In genomic region chr6:112728760-112729422, GRCm38 (mm10) we compare ENCODE assay signal across 8 mouse cellular contexts. TPM values are rescaled to one million over a fixed set of nuclear protein-coding genes. Genes with fewer than 3 reads are reported as not detected.
A peak's percentile ranks its signal among the peaks of the same experiment; 100 is the strongest.
DNase-seq lines count a peak whose midpoint lies in the region; ATAC-seq and TF ChIP-seq lines count a peak whose summit lies in the region.

No protein-coding gene starts in this region.

- H3K27ac ChIP-seq in forebrain, embryonic 13.5 days: peak overlapping the region; percentile 61
- peak overlapping the region; percentile 34; the same call in 1 of the 2 replicates for H3K27ac ChIP-seq in heart, postnatal 0 days (ENCODE audit: low read depth)
- H3K27ac ChIP-seq in liver, embryonic 13.5 days: no peak overlapping the region
- H3K27ac ChIP-seq in cerebellum, adult 2 months (ENCODE audit: insufficient read depth, low read length): no peak overlapping the region

- 0 out of 2 replicates have a peak overlapping the region, but pooled peaks have one; percentile 13 for H3K4me3 ChIP-seq in forebrain, embryonic 13.5 days
- peak overlapping the region; percentile 43 for H3K4me3 ChIP-seq in heart, postnatal 0 days (ENCODE audit: low read depth, low read length)
- H3K4me3 ChIP-seq in liver, embryonic 13.5 days (replicated peaks): no peak overlapping the region; the same call in 1 of the 2 replicates
- H3K4me3 ChIP-seq in myocyte: no peak overlapping the region
- no peak overlapping the region for H3K4me3 ChIP-seq in cerebellum, adult 2 months (replicated peaks; ENCODE audit: insufficient read depth, low read depth, low read length)

- TF ChIP-seq CTCF in heart, postnatal 0 days (IDR thresholded peaks at IDR 0.05; ENCODE audit: low read depth): no peak
- TF ChIP-seq CTCF in cerebellum, adult 2 months (IDR thresholded peaks at IDR 0.05; ENCODE audit: borderline replicate concordance, insufficient read depth, low read depth, low read length): no peak

- no peaks in the 10 kb centered on the region for H3K79me2 ChIP-seq in myocyte (ENCODE audit: control insufficient read depth, insufficient read depth)

- TF ChIP-seq POLR2A in myocyte (IDR thresholded peaks at IDR 0.05; ENCODE audit: insufficient read length, low read depth): no peak
- TF ChIP-seq POLR2A in cerebellum, adult 2 months (IDR thresholded peaks at IDR 0.05; ENCODE audit: borderline replicate concordance, insufficient read depth, low read length): no peak

- TF ChIP-seq EP300 in heart, postnatal 0 days (IDR thresholded peaks at IDR 0.05; ENCODE audit: low read depth): no peak

- H3K27me3 ChIP-seq in forebrain, embryonic 13.5 days: no peaks in the 10 kb centered on the region
- H3K27me3 ChIP-seq in heart, postnatal 0 days (ENCODE audit: control insufficient read depth, insufficient read depth, low read length): no peaks in the 10 kb centered on the region
- H3K27me3 ChIP-seq in liver, embryonic 13.5 days: no peaks in the 10 kb centered on the region
- no peaks in the 10 kb centered on the region for H3K27me3 ChIP-seq in myocyte (ENCODE audit: control insufficient read depth, insufficient read depth, insufficient read length)
- H3K27me3 ChIP-seq in cerebellum, adult 2 months (ENCODE audit: control insufficient read depth, insufficient read depth, low read length): no peaks in the 10 kb centered on the region

- WGBS in forebrain, embryonic 13.5 days: 10% methylated on average over 14 of the region's 17 CpGs
- WGBS in heart, postnatal 0 days: 8% methylated on average over 17 of the region's 17 CpGs
- WGBS in liver, embryonic 13.5 days (ENCODE audit: insufficient replicate concordance): 27% methylated on average over 17 of the region's 17 CpGs
- 17% methylated on average over 17 of the region's 17 CpGs for WGBS in cerebellum, adult 2 months

- H3K36me3 ChIP-seq in forebrain, embryonic 13.5 days (ENCODE audit: poor library complexity, severe bottlenecking): peaks cover 91% of the 10 kb centered on the region
- no peaks in the 10 kb centered on the region for H3K36me3 ChIP-seq in heart, postnatal 0 days (replicated peaks; ENCODE audit: control insufficient read depth, insufficient read depth, low read length)
- no peaks in the 10 kb centered on the region for H3K36me3 ChIP-seq in liver, embryonic 13.5 days
- peaks cover 5% of the 10 kb centered on the region for H3K36me3 ChIP-seq in myocyte (ENCODE audit: control insufficient read depth, insufficient read depth)

- DNase-seq in adrenal gland, adult 8-10 months: peak; percentile 33
- DNase-seq in heart, postnatal 0 days (ENCODE audit: low spot score): peak; percentile 76
- DNase-seq in kidney, postnatal 25 days: peak; percentile 74 to 86
- no peak for DNase-seq in liver, embryonic 13.5 days
- peak; percentile 34 for DNase-seq in thymus, postnatal 0 days (ENCODE audit: low spot score)
- DNase-seq in cerebellum, adult 2 months: no peak

- H3K9ac ChIP-seq in forebrain, embryonic 13.5 days: peak overlapping the region; percentile 26; the same call in 1 of the 2 replicates
- H3K9ac ChIP-seq in heart, postnatal 0 days (replicated peaks; ENCODE audit: low read depth, low read length): peak overlapping the region; percentile 26
- no peak overlapping the region for H3K9ac ChIP-seq in liver, embryonic 13.5 days

- no peaks in the 10 kb centered on the region for H3K9me3 ChIP-seq in forebrain, embryonic 13.5 days (replicated peaks)
- no peaks in the 10 kb centered on the region for H3K9me3 ChIP-seq in heart, postnatal 0 days (replicated peaks; ENCODE audit: control insufficient read depth, low read length)
- no peaks in the 10 kb centered on the region for H3K9me3 ChIP-seq in liver, embryonic 13.5 days (replicated peaks)

- peaks cover 21% of the 10 kb centered on the region for H3K4me1 ChIP-seq in forebrain, embryonic 13.5 days
- H3K4me1 ChIP-seq in heart, postnatal 0 days (ENCODE audit: control insufficient read depth, insufficient read depth): peaks cover 3% of the 10 kb centered on the region; the same call in 1 of the 2 replicates
- H3K4me1 ChIP-seq in liver, embryonic 13.5 days (replicated peaks): 0 out of 2 replicates have a peak, but pooled peaks cover 5% of the 10 kb centered on the region
- no peaks in the 10 kb centered on the region for H3K4me1 ChIP-seq in cerebellum, adult 2 months (ENCODE audit: control insufficient read depth, insufficient read depth, low read length)

- peak; percentile 88 for ATAC-seq in forebrain, embryonic 13.5 days
- ATAC-seq in heart, postnatal 0 days (ENCODE audit: insufficient read depth, low read depth): peak; percentile 89
- 0 out of 2 replicates have a peak, but pooled peaks have one; percentile 26 for ATAC-seq in liver, embryonic 13.5 days (ENCODE audit: low read depth)

- H3K4me2 ChIP-seq in forebrain, embryonic 13.5 days: peak overlapping the region; percentile 46
- peak overlapping the region; percentile 49 for H3K4me2 ChIP-seq in heart, postnatal 0 days (ENCODE audit: low read depth, low read length)
- peak overlapping the region; percentile 41 for H3K4me2 ChIP-seq in liver, embryonic 13.5 days
- peak overlapping the region; percentile 30 for H3K4me2 ChIP-seq in myocyte (ENCODE audit: low read depth)

- H3ac ChIP-seq in myocyte (ENCODE audit: control insufficient read depth, insufficient read length): no peak overlapping the region

TF ChIP-seq in myocyte, 11 proteins besides CTCF, POLR2A, EP300 and RAD21:
- TF ChIP-seq USF1 (IDR thresholded peaks at IDR 0.05; ENCODE audit: low read depth) (peak; percentile 77), MYOD1 (IDR thresholded peaks at IDR 0.05; ENCODE audit: control insufficient read depth in 1 of 3, insufficient read length in 2 of 3, low read depth in 2 of 3) (peak in 1 of 3 experiments; percentile 8), MYOG (IDR thresholded peaks at IDR 0.05; ENCODE audit: control insufficient read depth in 1 of 3, insufficient read depth in 1 of 3, insufficient read length in 2 of 3, low read depth in 2 of 3) (peak in 1 of 3 experiments; percentile 10), CEBPB (IDR thresholded peaks at IDR 0.05; ENCODE audit: insufficient read depth, poor library complexity, severe bottlenecking) (no peak)

RNA-seq across cellular contexts. Expression of gene Rad18, which starts 32.4 kb away (rescaled TPM):
- 1 to 10 TPM; 6.2 to 8.7 (median 7.8) TPM for total RNA-seq in adrenal gland, adult 8-10 months (2022)
- 33.1 and 37.5 TPM in 2 replicates for polyA plus RNA-seq in forebrain, embryonic 13.5 days (2015; fragmentation: Nextera tagmentation; extraction: Ambion mirVana)
- 8.7 and 22.2 TPM in 2 replicates for total RNA-seq in heart, postnatal 0 days (2014; rRNA removed; ENCODE audit: low replicate concordance)
- 6.7 and 7.6 TPM in 2 replicates for polyA plus RNA-seq in heart, postnatal 0 days (2015; fragmentation: Nextera tagmentation; extraction: Ambion mirVana)
- 30.7 and 36.7 TPM in 2 replicates for polyA plus RNA-seq in liver, embryonic 13.5 days (2015; fragmentation: Nextera tagmentation; extraction: Ambion mirVana)
- 2.8 TPM for polyA plus RNA-seq in myocyte (2012; fragmentation: generic; extraction: Trizol)
- polyA plus RNA-seq in thymus, postnatal 0 days (2015; fragmentation: Nextera tagmentation; extraction: Ambion mirVana): 35.7 and 41.3 TPM in 2 replicates
- 3.2 and 3.3 TPM in 2 replicates for polyA plus RNA-seq in cerebellum, adult 2 months (2012; rRNA removed)

Comparison
In these comparisons a context has a peak if more than half of its experiments do, and no peak if none do; other contexts are left out.
1. DNase-seq: peak in adrenal gland, adult 8-10 months (single experiment), heart, postnatal 0 days (single experiment), kidney, postnatal 25 days (2 of 2) and thymus, postnatal 0 days (single experiment); none in liver, embryonic 13.5 days (single experiment) and cerebellum, adult 2 months (0 of 2).
2. ATAC-seq: peak in every context shown above with its lines; median percentile 89 in heart, postnatal 0 days; 88 in forebrain, embryonic 13.5 days; 26 in liver, embryonic 13.5 days.
3. H3K27ac ChIP-seq: peak in forebrain, embryonic 13.5 days (single experiment) and heart, postnatal 0 days (single experiment); none in liver, embryonic 13.5 days (single experiment) and cerebellum, adult 2 months (single experiment).
4. H3K4me3 ChIP-seq: peak in forebrain, embryonic 13.5 days (single experiment) and heart, postnatal 0 days (single experiment); none in liver, embryonic 13.5 days (single experiment), myocyte (single experiment) and cerebellum, adult 2 months (single experiment).
5. Peak in every context shown above with its lines, with median percentiles within 50 percentile points of each other: H3K4me2 ChIP-seq.